Mouse (Mus musculus): ENCODE data around the gene Gsta2.
"Not testable (repeated sequence)": the region's sequence is repeated elsewhere in the genome, so short reads cannot be mapped to it uniquely, and the experiment has no call there.

Gene Gsta2

DNA sequence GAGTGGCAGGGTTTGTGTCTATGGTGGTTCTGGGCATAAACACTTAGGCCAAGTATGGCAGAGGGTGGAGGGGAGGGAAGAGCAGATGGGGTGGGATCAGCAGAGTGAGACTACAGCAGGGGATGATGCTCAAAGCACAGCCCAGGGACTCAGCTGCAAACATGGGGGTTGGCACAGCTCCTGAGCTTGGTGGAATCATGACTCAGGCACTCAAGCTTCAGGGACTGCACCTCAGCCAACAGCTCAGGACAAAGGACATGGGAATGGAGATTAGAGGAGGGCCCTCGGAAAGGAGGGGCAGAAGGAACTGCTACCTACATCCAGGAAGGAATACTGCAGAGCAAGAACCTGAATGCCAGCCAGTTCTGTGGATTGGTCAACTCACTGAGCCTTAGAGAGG, 56.4 kb downstream of the Gsta2 start:
- DNase-seq (ENCODE audit: low read depth): not testable (repeated sequence)

DNA sequence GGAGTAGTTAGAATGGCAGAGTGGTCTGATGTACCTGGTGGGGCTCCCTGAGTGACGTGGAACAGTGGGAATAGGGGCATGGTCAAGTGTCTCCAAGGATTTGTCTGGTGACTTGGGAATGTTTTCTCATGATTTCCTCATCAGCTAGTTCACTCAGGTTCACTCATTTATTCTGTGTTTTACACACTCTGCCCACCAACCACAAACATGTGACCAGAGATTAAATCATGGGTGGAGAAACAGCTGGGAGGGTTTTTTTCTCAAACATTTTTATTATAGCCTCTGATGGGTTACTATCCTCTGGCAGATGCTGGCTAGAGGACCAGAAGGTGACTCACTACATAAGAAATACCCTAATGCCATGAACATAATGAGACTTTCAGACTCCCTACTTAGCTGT, 57.4 kb downstream of the Gsta2 start:
- no peak for DNase-seq (ENCODE audit: low read depth)

DNA sequence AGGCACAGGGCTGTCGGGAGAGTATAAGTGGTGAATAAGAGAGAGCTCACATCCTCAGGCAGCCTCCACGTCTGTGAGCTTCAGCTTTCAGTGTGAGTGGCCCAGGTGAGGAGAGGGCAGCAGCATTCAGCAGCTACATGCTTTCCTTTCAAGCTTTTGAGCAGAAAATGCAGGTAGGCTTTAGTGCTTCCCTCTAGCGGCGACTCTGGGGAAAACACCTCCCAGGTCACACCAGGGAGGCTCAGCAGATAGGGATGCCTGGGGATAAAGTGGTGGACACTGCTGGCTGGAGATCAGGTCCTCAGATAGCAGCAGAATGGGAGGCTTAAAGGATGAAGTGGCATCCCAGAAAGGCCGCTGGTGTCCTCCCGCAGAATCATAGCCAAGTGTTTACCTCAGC, 59.5 kb downstream of the Gsta2 start:
- DNase-seq (ENCODE audit: low read depth): not testable (repeated sequence)

DNA sequence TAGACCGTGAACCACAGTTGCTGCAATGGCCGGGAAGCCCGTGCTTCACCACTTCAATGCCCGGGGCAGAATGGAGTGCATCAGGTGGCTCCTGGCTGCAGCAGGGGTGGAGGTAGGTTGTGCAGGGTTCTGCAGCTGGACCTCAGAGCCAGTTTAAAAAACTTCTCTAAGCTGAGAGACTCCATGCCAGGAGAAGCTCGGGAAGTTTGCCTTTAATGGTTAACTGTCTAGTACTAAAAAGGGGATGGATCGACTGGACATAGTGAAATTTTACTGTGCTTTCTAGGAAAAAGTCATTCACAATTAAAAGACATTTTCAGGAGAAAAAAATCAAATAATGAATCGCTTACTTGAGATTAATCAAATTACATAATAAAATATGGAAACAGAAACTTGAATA, 60.8 kb downstream of the Gsta2 start:
- DNase-seq (ENCODE audit: low read depth): not testable (repeated sequence)

DNA sequence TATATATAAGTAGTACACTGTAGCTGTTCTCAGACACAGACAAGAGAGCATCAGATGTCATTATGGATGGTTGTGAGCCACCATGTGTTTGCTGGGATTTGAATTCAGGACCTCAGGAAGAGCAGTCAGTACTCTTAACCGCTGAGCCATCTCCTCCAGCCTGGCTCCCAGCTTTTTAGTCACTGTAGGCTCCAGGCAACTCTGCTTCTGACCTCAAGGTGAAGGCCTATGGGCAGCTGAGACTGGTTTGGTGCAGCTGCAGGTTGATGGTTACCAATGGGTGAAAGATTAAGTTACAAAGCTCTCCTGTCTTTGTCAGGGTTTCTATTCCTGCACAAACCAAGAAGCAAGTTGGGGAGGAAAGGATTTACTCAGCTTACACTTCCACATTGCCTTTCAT, 61.9 kb downstream of the Gsta2 start:
- not testable (repeated sequence) for DNase-seq (ENCODE audit: low read depth)

DNA sequence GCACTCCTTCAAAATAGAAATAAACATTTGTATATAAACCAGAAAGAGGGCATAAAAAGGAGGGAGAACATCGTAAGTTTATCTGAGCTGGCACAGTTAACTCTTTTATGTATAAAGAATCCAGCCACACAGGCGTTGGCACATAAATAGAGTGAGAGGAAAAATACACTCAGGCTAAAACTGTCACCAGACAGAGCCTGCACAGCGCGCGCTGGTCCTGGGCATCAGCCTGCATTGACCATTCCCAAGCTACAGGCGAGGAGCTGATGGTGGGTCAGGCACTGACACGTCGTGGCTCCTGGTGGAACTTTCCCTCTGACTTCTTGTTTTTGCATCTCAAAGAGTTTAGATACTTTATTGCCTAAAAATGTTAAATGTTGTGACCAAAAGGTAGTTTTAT, 63.1 kb downstream of the Gsta2 start:
- not testable (repeated sequence) for DNase-seq (ENCODE audit: low read depth)

DNA sequence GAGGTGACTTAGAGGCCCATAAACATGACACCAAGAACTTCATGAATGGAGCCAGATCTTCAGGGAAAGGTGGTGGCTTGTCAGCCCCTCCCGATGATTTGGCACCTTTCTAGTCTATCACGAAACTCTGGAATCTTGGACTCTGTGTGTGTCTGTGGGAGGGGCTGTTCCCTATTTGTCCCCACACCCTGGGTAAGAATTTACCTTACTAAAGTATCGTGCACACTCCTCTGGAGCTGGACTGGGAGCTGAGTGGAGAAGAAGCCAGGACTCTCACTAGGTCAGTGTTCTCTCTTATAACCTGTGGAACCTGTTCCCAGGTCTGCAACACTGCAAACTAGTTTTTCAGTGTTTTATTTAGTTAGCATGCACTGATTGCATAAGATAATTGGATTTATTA, 65.9 kb downstream of the Gsta2 start, which contains the start of gene Gm10639:
Gene Gm10639 (plus strand): TSS at position 201 of the 400 bp plus-strand sequence.
- DNase-seq (ENCODE audit: low read depth): not testable (repeated sequence)

DNA sequence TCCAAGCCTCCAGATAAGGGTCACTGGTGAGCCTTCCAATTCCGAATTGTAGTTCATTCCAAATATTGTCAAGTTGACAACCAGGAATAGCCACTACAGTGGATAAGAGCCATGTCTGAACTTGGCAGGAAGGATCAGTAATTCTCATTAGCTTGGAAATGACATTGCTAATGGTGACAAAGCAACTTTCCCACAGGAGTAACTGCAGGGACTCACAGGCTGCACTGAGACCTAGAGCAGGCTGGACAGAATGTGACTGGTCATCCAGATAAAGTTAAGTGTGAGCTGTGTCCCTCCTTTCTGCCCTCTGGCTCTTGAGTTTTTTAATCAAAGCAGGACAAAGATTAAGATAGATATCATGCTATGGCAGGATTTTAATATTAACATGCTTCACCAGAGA, 66.5 kb downstream of the Gsta2 start:
- not testable (repeated sequence) for DNase-seq (ENCODE audit: low read depth)

DNA sequence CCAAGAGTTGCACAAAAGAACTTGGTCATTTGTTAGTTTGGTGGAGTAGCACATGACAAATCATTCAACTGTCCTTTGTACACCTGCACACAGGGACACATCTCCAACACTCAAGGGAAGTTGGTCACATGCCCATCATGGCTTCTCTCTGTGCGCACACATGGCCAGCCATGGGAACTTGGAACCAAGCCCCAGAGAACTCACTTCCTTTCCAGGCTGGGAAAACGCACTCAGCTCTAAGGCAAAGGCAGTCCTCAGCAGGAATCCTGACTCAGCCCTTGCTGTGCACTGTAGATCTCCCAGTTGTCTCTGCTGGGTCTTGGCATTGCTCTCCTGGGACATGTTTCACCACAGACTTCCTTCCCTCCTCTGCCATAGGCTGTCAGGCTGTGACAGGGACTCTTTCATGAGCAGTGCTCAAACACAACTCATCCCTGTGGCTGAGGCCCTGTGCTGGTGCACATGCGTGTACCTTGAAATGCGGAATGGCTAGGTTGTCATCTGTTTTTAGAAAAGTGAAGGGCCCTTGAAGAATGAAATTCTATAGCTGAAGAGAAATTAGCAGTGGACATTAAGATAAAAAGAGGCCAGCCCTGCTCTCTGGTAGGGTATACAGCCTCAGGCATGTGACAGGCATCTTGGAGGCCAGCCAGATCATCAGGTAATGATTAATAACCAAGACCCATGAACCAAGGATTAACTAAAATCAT, 73.4 kb downstream of the Gsta2 start:
- DNase-seq (ENCODE audit: low read depth): not testable (repeated sequence)
